Mouse (Mus musculus) intestine, embryonic 14.5 days (tissue): ENCODE results near the gene Kdm2a. TPM values are rescaled to one million over a fixed set of nuclear protein-coding genes. Genes with fewer than 3 reads are reported as not detected.

Source experiments
- ATAC-seq: fragments of 200-750 bp; cut with Nextera tagmentation; replicated peaks from 2 replicates; pipeline ENCODE4 v1.8.0; 2017; ENCODE audit warnings: low read depth, moderate number of reproducible peaks, moderate TSS enrichment, moderate library complexity; ENCODE audit not compliant: low FRiP score, low TSS enrichment
- DNase-seq: peaks from one replicate; pipeline ENCODE4 v3.0.0-alpha.2; 2018; ENCODE audit warnings: low spot score
- H3K27ac ChIP-seq: fragments of 300-500 bp; sonication (generic); 2 replicates; pipeline ENCODE4 v1.5.1; 2014; ENCODE audit warnings: low read depth, mild to moderate bottlenecking, control low read depth
- H3K27me3 ChIP-seq: fragments of 300-500 bp; sonication (generic); replicated peaks from 2 replicates; pipeline ENCODE4 v1.6.1; 2014; ENCODE audit warnings: low read length, control low read depth; ENCODE audit not compliant: control insufficient read depth, insufficient read depth
- H3K36me3 ChIP-seq: fragments of 300-500 bp; sonication (generic); 2 replicates; pipeline ENCODE4 v1.6.1; 2014; ENCODE audit warnings: low read length, control low read depth; ENCODE audit not compliant: control insufficient read depth, insufficient read depth
- H3K4me1 ChIP-seq: fragments of 300-500 bp; sonication (generic); replicated peaks from 2 replicates; pipeline ENCODE4 v1.6.1; 2014; ENCODE audit warnings: low read length, control low read depth, mixed read lengths; ENCODE audit not compliant: control insufficient read depth, insufficient read depth
- H3K4me2 ChIP-seq: fragments of 300-500 bp; sonication (generic); 2 replicates; pipeline ENCODE4 v1.6.1; 2014; ENCODE audit warnings: low read length
- H3K4me3 ChIP-seq: fragments of 300-500 bp; sonication (generic); 2 replicates; pipeline ENCODE4 v1.5.1; 2014; ENCODE audit warnings: low read depth, low read length, control low read depth, mixed read lengths
- H3K9ac ChIP-seq: fragments of 300-500 bp; sonication (generic); 2 replicates; pipeline ENCODE4 v1.6.1; 2014; ENCODE audit warnings: mild to moderate bottlenecking, low read length
- H3K9me3 ChIP-seq: fragments of 300-500 bp; sonication (generic); 2 replicates; pipeline ENCODE4 v1.6.1; 2016; ENCODE audit warnings: low read length, control low read depth; ENCODE audit not compliant: control insufficient read depth
- WGBS: fragments of 180-500 bp; shearing (Covaris S2); extraction: QIAGEN DNeasy Blood & Tissue Kit; methylation state at CpG from one replicate; pipeline ENCODE4 v1.1.7; 2014; 5-methylcytosine and 5-hydroxymethylcytosine counted together
- polyA plus RNA-seq: library from polyadenylated mRNA; unstranded; fragments of >200 nt; fragmentation: Nextera tagmentation; extraction: Ambion mirVana; gene quantifications from 2 replicates; pipeline ENCODE4 v1.2.1, GENCODE M21; 2014

The Kdm2a gene
- polyA plus RNA-seq, 1 experiment from 2014 or later, result 56.7 TPM

GRCm38 (mm10) chr19:4370254-4370653 lies 27.8 kb downstream of the Kdm2a start:
- Histone ChIP-seq H3K36me3 (no peaks in the 10 kb centered on the region; the same call in 1 of the 2 replicates), H3K27me3 (no peaks in the 10 kb centered on the region), H3K4me1 (no peaks in the 10 kb centered on the region), H3K27ac (no peak overlapping the region), H3K4me3 (no peak overlapping the region), H3K9ac (no peak overlapping the region), H3K9me3 (no peaks in the 10 kb centered on the region), H3K4me2 (no peak overlapping the region)
- ATAC-seq, result no peak
- WGBS, result 75% methylated on average over 1 of the region's 1 CpGs
- DNase-seq, result no peak

- ATAC-seq (no peak), DNase-seq (no peak)
- 87% methylated on average over 2 of the region's 2 CpGs for WGBS
- Histone ChIP-seq H3K36me3 (peaks cover 84% of the 10 kb centered on the region), H3K4me3 (no peak overlapping the region), H3K4me2 (no peak overlapping the region), H3K27me3 (no peaks in the 10 kb centered on the region), H3K4me1 (no peaks in the 10 kb centered on the region), H3K9me3 (no peaks in the 10 kb centered on the region), H3K27ac (no peak overlapping the region), H3K9ac (no peak overlapping the region)
These were observed 48.6 kb downstream of the Kdm2a start for GRCm38 (mm10) chr19:4349455-4349854.

GRCm38 (mm10) chr19:4346479-4346878 lies 51.6 kb downstream of the Kdm2a start:
- no peak overlapping the region for H3K4me3 ChIP-seq
- H3K36me3 ChIP-seq, result peaks cover 92% of the 10 kb centered on the region
- no peak for DNase-seq
- no peaks in the 10 kb centered on the region for H3K4me1 ChIP-seq
- H3K4me2 ChIP-seq, result no peak overlapping the region
- WGBS, result 75% methylated on average over 1 of the region's 1 CpGs
- no peaks in the 10 kb centered on the region for H3K9me3 ChIP-seq
- no peaks in the 10 kb centered on the region for H3K27me3 ChIP-seq
- H3K9ac ChIP-seq, result no peak overlapping the region
- no peak for ATAC-seq
- no peak overlapping the region for H3K27ac ChIP-seq

- Histone ChIP-seq H3K27me3 (no peaks in the 10 kb centered on the region), H3K4me2 (no peak overlapping the region), H3K9me3 (no peaks in the 10 kb centered on the region), H3K4me3 (no peak overlapping the region), H3K4me1 (peaks cover 10% of the 10 kb centered on the region), H3K9ac (no peak overlapping the region), H3K36me3 (peaks cover 47% of the 10 kb centered on the region), H3K27ac (no peak overlapping the region)
- no peak for ATAC-seq
- DNase-seq, result no peak
- WGBS, result 42% methylated on average over 2 of the region's 2 CpGs
These were observed 59.9 kb downstream of the Kdm2a start for GRCm38 (mm10) chr19:4338162-4338561.

GRCm38 (mm10) chr19:4333791-4334190 lies 64.3 kb downstream of the Kdm2a start:
- Histone ChIP-seq H3K9me3 (no peaks in the 10 kb centered on the region), H3K4me2 (peak overlapping the region; percentile 71), H3K36me3 (peaks cover 40% of the 10 kb centered on the region), H3K27ac (peak overlapping the region; percentile 86), H3K4me3 (peak overlapping the region; percentile 55), H3K27me3 (no peaks in the 10 kb centered on the region), H3K4me1 (peaks cover 25% of the 10 kb centered on the region), H3K9ac (peak overlapping the region; percentile 72)
- peak; percentile 91 for DNase-seq
- ATAC-seq, result peak; percentile 94
- under 1% methylated on average over 16 of the region's 16 CpGs for WGBS

- H3K4me1 ChIP-seq, result peaks cover 25% of the 10 kb centered on the region
- H3K27me3 ChIP-seq, result no peaks in the 10 kb centered on the region
- DNase-seq, result peak; percentile 77
- no peak for ATAC-seq
- H3K9me3 ChIP-seq, result no peaks in the 10 kb centered on the region
- peak overlapping the region; percentile 55 for H3K4me3 ChIP-seq
- peak overlapping the region; percentile 71 for H3K4me2 ChIP-seq
- H3K27ac ChIP-seq, result peak overlapping the region; percentile 86
- WGBS, result under 1% methylated on average over 13 of the region's 13 CpGs
- peaks cover 40% of the 10 kb centered on the region for H3K36me3 ChIP-seq
- H3K9ac ChIP-seq, result peak overlapping the region; percentile 72
These were observed 64.8 kb downstream of the Kdm2a start for GRCm38 (mm10) chr19:4333100-4333775.

- peak overlapping the region; percentile 72 for H3K9ac ChIP-seq
- peaks cover 43% of the 10 kb centered on the region for H3K36me3 ChIP-seq
- ATAC-seq (no peak), DNase-seq (no peak)
- no peaks in the 10 kb centered on the region for H3K27me3 ChIP-seq
- H3K27ac ChIP-seq, result peak overlapping the region; percentile 86
- H3K4me1 ChIP-seq, result peaks cover 25% of the 10 kb centered on the region
- no peaks in the 10 kb centered on the region for H3K9me3 ChIP-seq
- 0% methylated on average over 4 of the region's 4 CpGs for WGBS
- peak overlapping the region; percentile 55 for H3K4me3 ChIP-seq
- H3K4me2 ChIP-seq, result peak overlapping the region; percentile 71
These were observed 65.4 kb downstream of the Kdm2a start for GRCm38 (mm10) chr19:4332653-4333052.

GRCm38 (mm10) chr19:4331273-4331672 lies 66.8 kb downstream of the Kdm2a start:
- H3K36me3 ChIP-seq, result peaks cover 53% of the 10 kb centered on the region
- no peak overlapping the region for H3K4me3 ChIP-seq
- H3K9me3 ChIP-seq, result no peaks in the 10 kb centered on the region
- no peaks in the 10 kb centered on the region for H3K27me3 ChIP-seq
- no peak for ATAC-seq
- no peak for DNase-seq
- no peak overlapping the region for H3K27ac ChIP-seq
- no peak overlapping the region for H3K9ac ChIP-seq
- H3K4me1 ChIP-seq, result peaks cover 25% of the 10 kb centered on the region
- H3K4me2 ChIP-seq, result peak overlapping the region; percentile 71
- WGBS, result 71% methylated on average over 3 of the region's 3 CpGs

- Histone ChIP-seq H3K9ac (no peak overlapping the region), H3K9me3 (no peaks in the 10 kb centered on the region), H3K4me2 (no peak overlapping the region), H3K4me3 (no peak overlapping the region), H3K36me3 (peaks cover 60% of the 10 kb centered on the region), H3K27ac (no peak overlapping the region; the same call in 1 of the 2 replicates), H3K4me1 (peaks cover 25% of the 10 kb centered on the region), H3K27me3 (no peaks in the 10 kb centered on the region)
- ATAC-seq, result no peak
- DNase-seq, result no peak
- 63% methylated on average over 2 of the region's 2 CpGs for WGBS
These were observed 67.5 kb downstream of the Kdm2a start for GRCm38 (mm10) chr19:4330603-4331002.
